ENCODE assay signal across 9 mouse cellular contexts in the genomic region with DNA sequence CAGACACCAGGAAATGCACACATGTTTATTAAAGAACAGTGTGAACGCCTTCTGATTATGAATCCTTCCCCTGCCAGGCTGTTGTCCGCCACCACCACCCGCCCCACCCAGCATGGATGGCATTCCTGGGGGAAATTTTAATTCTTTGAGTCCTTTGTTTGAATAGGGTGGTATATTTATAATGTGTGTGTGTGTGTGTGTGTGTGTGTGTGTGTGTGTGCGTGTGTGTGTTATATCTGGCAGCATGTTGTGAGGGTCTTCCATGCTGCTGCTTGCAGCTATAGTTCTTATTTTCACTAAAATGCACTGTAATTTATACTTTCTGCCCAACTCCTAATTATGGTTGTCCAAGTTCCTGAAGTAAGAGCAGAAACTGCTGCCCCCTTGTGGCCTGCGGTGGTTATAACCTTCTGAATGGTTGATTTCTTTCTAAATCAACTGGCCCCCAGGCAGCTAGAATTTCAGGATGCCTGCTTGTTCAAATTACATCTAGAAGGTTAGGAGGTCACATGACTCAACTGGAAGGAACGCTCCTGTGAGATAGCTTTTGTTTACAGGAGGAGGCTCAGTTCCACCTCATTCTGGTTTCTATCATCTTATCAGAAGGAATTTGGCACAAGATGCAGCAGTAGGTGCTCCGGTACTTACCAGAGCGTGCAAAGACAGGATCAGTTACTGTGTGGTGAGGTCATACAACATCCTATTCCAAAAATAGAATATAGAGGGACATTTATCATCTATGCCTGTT. TPM values are rescaled to one million over a fixed set of nuclear protein-coding genes. Genes with fewer than 3 reads are reported as not detected.
DNase-seq lines count a peak whose midpoint lies in the region; ATAC-seq and TF ChIP-seq lines count a peak whose summit lies in the region.
"Had no signal": no experiment of that assay in that cellular context is flagged by ENCODE, and none has a peak within 500 bp of the region (broad histone marks: within the 10 kb centered on the region; RNA-seq: fewer than 3 reads in every experiment).

No protein-coding gene starts in this region.

- H3K9ac ChIP-seq in forebrain, embryonic 13.5 days, result no peak overlapping the region
- H3K9ac ChIP-seq: limb, embryonic 15.5 days had no signal

- WGBS in forebrain, embryonic 13.5 days, result 51% methylated on average over 8 of the region's 8 CpGs

- no peaks in the 10 kb centered on the region for H3K27me3 ChIP-seq in E14TG2a.4 (ENCODE audit: insufficient read depth, low read length)
- H3K27me3 ChIP-seq in forebrain, embryonic 13.5 days, result no peaks in the 10 kb centered on the region
- H3K27me3 ChIP-seq: limb, embryonic 15.5 days had no signal

- no peaks in the 10 kb centered on the region for H3K9me3 ChIP-seq in E14TG2a.4 (ENCODE audit: low read length)
- H3K9me3 ChIP-seq in forebrain, embryonic 13.5 days (replicated peaks), result no peaks in the 10 kb centered on the region
- H3K9me3 ChIP-seq: limb, embryonic 15.5 days had no signal

- H3K4me2 ChIP-seq in forebrain, embryonic 13.5 days, result no peak overlapping the region
- H3K4me2 ChIP-seq: limb, embryonic 15.5 days had no signal

- 0 out of 2 replicates have a peak, but pooled peaks have one; percentile 27 for ATAC-seq in forebrain, embryonic 13.5 days

- TF ChIP-seq CTCF in E14TG2a.4 (conservative IDR thresholded peaks at IDR 0.05; ENCODE audit: low read length), result peak; percentile 83

- no peak overlapping the region for H3K4me3 ChIP-seq in E14TG2a.4 (replicated peaks; ENCODE audit: low read length)
- no peak overlapping the region for H3K4me3 ChIP-seq in forebrain, embryonic 13.5 days
- H3K4me3 ChIP-seq: limb, embryonic 15.5 days had no signal

- H3K36me3 ChIP-seq in E14TG2a.4 (ENCODE audit: insufficient read depth, low read length), result no peaks in the 10 kb centered on the region
- H3K36me3 ChIP-seq in forebrain, embryonic 13.5 days (ENCODE audit: poor library complexity, severe bottlenecking), result no peaks in the 10 kb centered on the region
- H3K36me3 ChIP-seq: limb, embryonic 15.5 days had no signal

- H3K27ac ChIP-seq in forebrain, embryonic 13.5 days, result no peak overlapping the region
- H3K27ac ChIP-seq: limb, embryonic 15.5 days had no signal

- intact Hi-C loops in heart, postnatal 14 days (cut with DNase I), result loop anchor here (1.0 to 5.0 kb wide), 3 partner anchors 171 to 316 kb away; no protein-coding TSS in a partner anchor

- H3K4me1 ChIP-seq in E14TG2a.4 (replicated peaks; ENCODE audit: low read depth, low read length), result no peaks in the 10 kb centered on the region
- H3K4me1 ChIP-seq in forebrain, embryonic 13.5 days, result no peaks in the 10 kb centered on the region

- peak; percentile 81 for DNase-seq in brain, adult 2 months (ENCODE audit: low read depth, low spot score)
- peak; percentile 75 to 87 for DNase-seq in heart, postnatal 14 days
- DNase-seq in layer of hippocampus, adult 8-10 months (ENCODE audit: low spot score in 2 of 2), result peak; percentile 42 to 84
- peak; percentile 85 for DNase-seq in lung, postnatal 10 days
- peak; percentile 63 for DNase-seq in right cerebral cortex, adult 18-20 months
- DNase-seq in urinary bladder, postnatal 14 days (ENCODE audit: low spot score), result peak; percentile 81

RNA-seq across cellular contexts. Expression of a gene that starts 25.8 kb away (rescaled TPM):
- 0.05 TPM in 1 of 2 replicates, not detected in the other for polyA plus RNA-seq in forebrain, embryonic 13.5 days (2015; fragmentation: Nextera tagmentation; extraction: Ambion mirVana)
- total RNA-seq in heart, postnatal 14 days (2021), result not detected
- total RNA-seq in layer of hippocampus, adult 8-10 months (2022), result under 1 TPM; 0.27 to 0.57 (median 0.41) TPM
- polyA plus RNA-seq: limb, embryonic 15.5 days had no signal
